Mouse (Mus musculus) myocyte (in vitro differentiated cells): ENCODE measurements around the gene Retnlb. TPM values are rescaled to one million over a fixed set of nuclear protein-coding genes. Genes with fewer than 3 reads are reported as not detected.

ENCODE experiments used
- H3K27me3 ChIP-seq: one replicate; pipeline ENCODE4 v1.6.1; 2011; ENCODE audit not compliant: control insufficient read depth, insufficient read depth, insufficient read length
- H3K36me3 ChIP-seq: one replicate; pipeline ENCODE4 v1.6.1; 2011; ENCODE audit not compliant: control insufficient read depth, insufficient read depth
- H3K4me2 ChIP-seq: one replicate; pipeline ENCODE4 v1.6.1; 2011; ENCODE audit warnings: low read depth, control low read depth
- H3K4me3 ChIP-seq: one replicate; pipeline ENCODE4 v1.5.1; 2011; ENCODE audit warnings: mild to moderate bottlenecking, control low read depth, moderate library complexity
- H3K79me2 ChIP-seq: one replicate; pipeline ENCODE4 v1.6.1; 2011; ENCODE audit not compliant: control insufficient read depth, insufficient read depth
- H3ac ChIP-seq: one replicate; pipeline ENCODE4 v1.6.1; 2011; ENCODE audit not compliant: control insufficient read depth, insufficient read length
- CEBPB ChIP-seq: IDR thresholded peaks from 2 replicates; pipeline ENCODE4 v1.6.1; 2011; ENCODE audit warnings: mild to moderate bottlenecking, moderate library complexity; ENCODE audit not compliant: poor library complexity, insufficient read depth, severe bottlenecking
- E2F4 ChIP-seq: IDR thresholded peaks from one replicate; pipeline ENCODE4 v1.6.1; 2011; ENCODE audit warnings: mild to moderate bottlenecking, control low read depth, moderate library complexity; ENCODE audit not compliant: insufficient read depth
- MAX ChIP-seq: IDR thresholded peaks from one replicate; pipeline ENCODE4 v1.6.1; 2011; ENCODE audit warnings: low read depth, mild to moderate bottlenecking, control low read depth
- MYOD1 ChIP-seq, 3 experiments: IDR thresholded peaks; one replicate each; pipeline ENCODE4 v1.6.1; 2011; ENCODE audit warnings: control low read depth in 2 of 3, low read depth in 2 of 3, mild to moderate bottlenecking in 2 of 3, moderate library complexity in 1 of 3; ENCODE audit not compliant: insufficient read length in 2 of 3, control insufficient read depth in 1 of 3
- MYOG ChIP-seq, 3 experiments: IDR thresholded peaks; one replicate each; pipeline ENCODE4 v1.6.1; 2011; ENCODE audit warnings: control low read depth in 2 of 3, low read depth in 2 of 3, mild to moderate bottlenecking in 2 of 3; ENCODE audit not compliant: insufficient read length in 2 of 3, control insufficient read depth in 1 of 3, insufficient read depth in 1 of 3
- POLR2A ChIP-seq: IDR thresholded peaks from one replicate; pipeline ENCODE4 v1.6.1; 2011; ENCODE audit warnings: low read depth, mild to moderate bottlenecking, control low read depth, moderate library complexity; ENCODE audit not compliant: insufficient read length
- POLR2AphosphoS2 ChIP-seq: IDR thresholded peaks from one replicate; pipeline ENCODE4 v1.6.1; 2011; ENCODE audit warnings: low read depth, control low read depth; ENCODE audit not compliant: insufficient read length
- REST ChIP-seq: IDR thresholded peaks from one replicate; pipeline ENCODE4 v1.6.1; 2011; ENCODE audit warnings: mild to moderate bottlenecking, control low read depth, moderate library complexity; ENCODE audit not compliant: insufficient read depth, insufficient read length
- SRF ChIP-seq: IDR thresholded peaks from one replicate; pipeline ENCODE4 v1.6.1; 2011; ENCODE audit warnings: low read depth; ENCODE audit not compliant: control insufficient read depth, insufficient read length
- TCF12 ChIP-seq: IDR thresholded peaks from one replicate; pipeline ENCODE4 v1.6.1; 2011; ENCODE audit warnings: mild to moderate bottlenecking, control low read depth; ENCODE audit not compliant: poor library complexity, insufficient read depth, severe bottlenecking
- TCF3 ChIP-seq: IDR thresholded peaks from one replicate; pipeline ENCODE4 v1.6.1; 2011; ENCODE audit warnings: low read depth, control low read depth; ENCODE audit not compliant: insufficient read length
- USF1 ChIP-seq: IDR thresholded peaks from one replicate; pipeline ENCODE4 v1.6.1; 2011; ENCODE audit warnings: low read depth, mild to moderate bottlenecking, control low read depth, moderate library complexity
- polyA plus RNA-seq: library from polyadenylated mRNA; unstranded; fragments of >200 nt; fragmentation: generic; extraction: Trizol; gene quantifications from one replicate; pipeline ENCODE4 v1.2.1, GENCODE M21; 2012; ENCODE audit warnings: missing spikeins

Retnlb gene
- polyA plus RNA-seq, 1 experiment, result not detected

- no peak overlapping the region for H3K4me3 ChIP-seq
- TF ChIP-seq MAX, result no peak
- no peak for TF ChIP-seq USF1
- no peaks in the 10 kb centered on the region for H3K36me3 ChIP-seq
- H3K79me2 ChIP-seq, result no peaks in the 10 kb centered on the region
- H3K4me2 ChIP-seq, result no peak overlapping the region
- no peaks in the 10 kb centered on the region for H3K27me3 ChIP-seq
- no peak overlapping the region for H3ac ChIP-seq
These were observed 7.3 kb upstream of the Retnlb start for GRCm38 (mm10) chr16:48809374-48809773.

DNA sequence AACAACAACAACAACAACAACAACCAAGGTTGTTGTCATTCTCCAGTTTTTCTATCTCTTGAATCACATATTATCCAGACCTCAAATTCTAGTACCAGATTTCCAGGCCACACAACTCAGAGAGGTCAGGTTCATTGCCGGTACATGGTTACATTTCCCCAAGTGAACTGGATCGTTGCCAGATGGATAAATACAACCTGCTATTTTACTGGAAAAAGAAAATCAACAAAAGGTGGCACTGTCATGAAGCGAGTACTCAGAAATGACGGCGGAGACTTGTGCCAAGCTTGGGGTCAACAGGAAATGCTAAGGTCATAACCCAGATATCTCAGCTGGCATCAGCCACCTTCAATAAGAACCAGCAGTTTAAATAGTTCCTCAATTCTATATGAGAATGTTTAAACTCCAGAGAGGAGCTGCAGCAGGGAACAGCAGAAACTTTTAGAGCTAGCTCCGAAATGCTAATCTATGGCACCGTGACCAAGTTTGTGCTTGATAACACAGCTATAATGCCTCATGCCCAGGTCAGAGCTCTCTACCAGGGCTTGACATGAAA, 4.7 kb upstream of the Retnlb start:
- Histone ChIP-seq H3ac (no peak overlapping the region), H3K4me2 (no peak overlapping the region), H3K79me2 (no peaks in the 10 kb centered on the region), H3K36me3 (no peaks in the 10 kb centered on the region), H3K4me3 (no peak overlapping the region), H3K27me3 (no peaks in the 10 kb centered on the region)
- TF ChIP-seq MAX (no peak), MYOG (IDR thresholded peaks at IDR 0.05; ENCODE audit: control insufficient read depth in 1 of 3, insufficient read depth in 1 of 3, insufficient read length in 2 of 3, low read depth in 2 of 3) (no peak), E2F4 (no peak), MYOD1 (IDR thresholded peaks at IDR 0.05; ENCODE audit: control insufficient read depth in 1 of 3, insufficient read length in 2 of 3, low read depth in 2 of 3) (no peak), POLR2A (no peak), TCF3 (no peak), TCF12 (no peak), REST (no peak), USF1 (no peak), CEBPB (no peak), SRF (no peak), POLR2AphosphoS2 (no peak)

- Histone ChIP-seq H3ac (no peak overlapping the region), H3K27me3 (no peaks in the 10 kb centered on the region), H3K4me2 (no peak overlapping the region), H3K36me3 (no peaks in the 10 kb centered on the region), H3K79me2 (no peaks in the 10 kb centered on the region), H3K4me3 (no peak overlapping the region)
- TF ChIP-seq TCF3, result no peak
- no peak for TF ChIP-seq REST
- TF ChIP-seq TCF12, result no peak
- TF ChIP-seq E2F4, result no peak
- no peak for TF ChIP-seq MAX
- no peak for TF ChIP-seq SRF
- no peak for TF ChIP-seq POLR2AphosphoS2
- TF ChIP-seq POLR2A, result no peak
- TF ChIP-seq MYOG (IDR thresholded peaks at IDR 0.05; ENCODE audit: control insufficient read depth in 1 of 3, insufficient read depth in 1 of 3, insufficient read length in 2 of 3, low read depth in 2 of 3), result no peak
These were observed 1.9 kb downstream of the Retnlb start for GRCm38 (mm10) chr16:48818524-48818923.

- Histone ChIP-seq H3K36me3 (no peaks in the 10 kb centered on the region), H3ac (no peak overlapping the region), H3K79me2 (no peaks in the 10 kb centered on the region), H3K4me3 (no peak overlapping the region), H3K4me2 (no peak overlapping the region), H3K27me3 (no peaks in the 10 kb centered on the region)
- TF ChIP-seq MAX (no peak), SRF (no peak), MYOD1 (IDR thresholded peaks at IDR 0.05; ENCODE audit: control insufficient read depth in 1 of 3, insufficient read length in 2 of 3, low read depth in 2 of 3) (no peak), TCF3 (no peak), TCF12 (no peak), POLR2A (no peak), POLR2AphosphoS2 (no peak), USF1 (no peak), MYOG (IDR thresholded peaks at IDR 0.05; ENCODE audit: control insufficient read depth in 1 of 3, insufficient read depth in 1 of 3, insufficient read length in 2 of 3, low read depth in 2 of 3) (no peak), CEBPB (no peak), REST (no peak), E2F4 (no peak)
These were observed 9.8 kb downstream of the Retnlb start for GRCm38 (mm10) chr16:48826474-48826873.

GRCm38 (mm10) chr16:48827625-48828024, 11.0 kb downstream of the Retnlb start:
- TF ChIP-seq MYOG (IDR thresholded peaks at IDR 0.05; ENCODE audit: control insufficient read depth in 1 of 3, insufficient read depth in 1 of 3, insufficient read length in 2 of 3, low read depth in 2 of 3), result no peak
- no peak for TF ChIP-seq MYOD1 (IDR thresholded peaks at IDR 0.05; ENCODE audit: control insufficient read depth in 1 of 3, insufficient read length in 2 of 3, low read depth in 2 of 3)
- TF ChIP-seq USF1, result no peak
- TF ChIP-seq E2F4, result no peak
- no peak for TF ChIP-seq CEBPB
- TF ChIP-seq REST, result no peak
- TF ChIP-seq TCF12, result no peak
- Histone ChIP-seq H3K79me2 (no peaks in the 10 kb centered on the region), H3ac (no peak overlapping the region), H3K36me3 (no peaks in the 10 kb centered on the region), H3K27me3 (no peaks in the 10 kb centered on the region), H3K4me2 (no peak overlapping the region), H3K4me3 (no peak overlapping the region)
